Mouse (Mus musculus) adrenal gland (tissue): ENCODE data around the gene Jun.

ENCODE experiments used
- intact Hi-C: fragments of 180-260 bp; cut with DNase I; formaldehyde crosslinking; loops from one replicate; pipeline ENCODE4 v1.15.1; 2025

Jun gene

GRCm38 (mm10) chr4:95076279-95076678, 24.3 kb upstream of the Jun start:
- intact Hi-C loops, result no loop called here

- intact Hi-C loops, result no loop called here
Observed at GRCm38 (mm10) chr4:95075591-95076002, 23.6 kb upstream of the Jun start.

GRCm38 (mm10) chr4:95074319-95074718, 22.3 kb upstream of the Jun start:
- intact Hi-C loops, result no loop called here

GRCm38 (mm10) chr4:95073214-95073750, 21.3 kb upstream of the Jun start:
- intact Hi-C loops, result no loop called here

- intact Hi-C loops, result no loop called here
Observed at GRCm38 (mm10) chr4:95070407-95070806, 18.4 kb upstream of the Jun start.

GRCm38 (mm10) chr4:95068045-95068948, 16.3 kb upstream of the Jun start:
- intact Hi-C loops, result no loop called here

GRCm38 (mm10) chr4:95063609-95064210, 11.7 kb upstream of the Jun start:
- intact Hi-C loops, result no loop called here

GRCm38 (mm10) chr4:95062873-95063272, 10.9 kb upstream of the Jun start:
- intact Hi-C loops, result no loop called here

- intact Hi-C loops, result loop anchor here (10.0 kb wide), 2 partner anchors 228 to 678 kb away; no protein-coding TSS in a partner anchor
Observed at GRCm38 (mm10) chr4:95057264-95057663, 5.2 kb upstream of the Jun start.

GRCm38 (mm10) chr4:95055276-95055675, 3.3 kb upstream of the Jun start:
- intact Hi-C loops, result loop anchor here (10.0 kb wide), 2 partner anchors 230 to 680 kb away; no protein-coding TSS in a partner anchor

GRCm38 (mm10) chr4:95054336-95054735, 2.3 kb upstream of the Jun start:
- intact Hi-C loops, result loop anchor here (5.0 to 10.0 kb wide), 5 partner anchors 230 to 818 kb away; partner anchors contain the start of gene Fggy

- intact Hi-C loops, result loop anchor here (1.0 to 10.0 kb wide), 7 partner anchors 104 to 819 kb away; partner anchors contain the start of gene Fggy
Observed at GRCm38 (mm10) chr4:95053791-95054117, 1.7 kb upstream of the Jun start.

GRCm38 (mm10) chr4:95053041-95053790, 1.2 kb upstream of the Jun start:
- intact Hi-C loops, result loop anchor here (1.0 to 10.0 kb wide), 7 partner anchors 104 to 819 kb away; partner anchors contain the start of gene Fggy

- intact Hi-C loops, result loop anchor here (2.0 to 10.0 kb wide), 6 partner anchors 43 to 821 kb away; partner anchors contain the start of gene Fggy
Observed at GRCm38 (mm10) chr4:95051311-95051871, 631 bp downstream of the Jun start.

GRCm38 (mm10) chr4:95050518-95051278, 1.3 kb downstream of the Jun start:
- intact Hi-C loops, result loop anchor here (2.0 to 10.0 kb wide), 6 partner anchors 42 to 822 kb away; partner anchors contain the start of gene Fggy

GRCm38 (mm10) chr4:95049884-95050517, 2.0 kb downstream of the Jun start:
- intact Hi-C loops, result loop anchor here (2.0 to 10.0 kb wide), 6 partner anchors 41 to 822 kb away; partner anchors contain the start of gene Fggy

- intact Hi-C loops, result no loop called here
Observed at GRCm38 (mm10) chr4:95049153-95049552, 2.9 kb downstream of the Jun start.

GRCm38 (mm10) chr4:95048731-95049100, 3.3 kb downstream of the Jun start:
- intact Hi-C loops, result no loop called here

- intact Hi-C loops, result no loop called here
Observed at GRCm38 (mm10) chr4:95048021-95048730, 3.8 kb downstream of the Jun start.
